Mouse (Mus musculus) ES-E14 (cell line): ENCODE data around the gene Hcn2.

Experiments used
- CHD2 ChIP-seq: IDR thresholded peaks from 2 replicates; pipeline ENCODE4 v1.6.1; 2014; ENCODE audit warnings: mild to moderate bottlenecking, low read depth, low read length, inconsistent platforms
- HCFC1 ChIP-seq: IDR thresholded peaks from 2 replicates; pipeline ENCODE4 v1.6.1; 2012; ENCODE audit warnings: low read length, inconsistent platforms, borderline replicate concordance; ENCODE audit not compliant: insufficient read depth
- ZC3H11A ChIP-seq: IDR thresholded peaks from 2 replicates; pipeline ENCODE4 v1.6.1; 2012; ENCODE audit warnings: low read depth, mild to moderate bottlenecking, inconsistent platforms, low read length, borderline replicate concordance

GRCm38 (mm10) chr10:79754856-79755516 is 38.6 kb downstream of the Hcn2 start, which contains the start of gene Fgf22:
- no peak for TF ChIP-seq CHD2
- no peak for TF ChIP-seq HCFC1
- no peak for TF ChIP-seq ZC3H11A
